Mouse (Mus musculus) limb, embryonic 15.5 days (tissue): ENCODE measurements around the gene Vmac. TPM values are rescaled to one million over a fixed set of nuclear protein-coding genes. Genes with fewer than 3 reads are reported as not detected.

Experiments used
- ATAC-seq: fragments of 200-750 bp; cut with Nextera tagmentation; 2 replicates; pipeline ENCODE4 v1.8.0; 2017; ENCODE audit warnings: low read depth, moderate TSS enrichment; ENCODE audit not compliant: insufficient number of reproducible peaks, low FRiP score, low TSS enrichment
- H3K27ac ChIP-seq: fragments of 300-500 bp; sonication (generic); 2 replicates; pipeline ENCODE4 v1.5.1; 2015; ENCODE audit warnings: moderate library complexity, mild to moderate bottlenecking, inconsistent platforms
- H3K27me3 ChIP-seq: fragments of 300-500 bp; sonication (generic); 2 replicates; pipeline ENCODE4 v1.6.1; 2015; ENCODE audit warnings: inconsistent platforms
- H3K36me3 ChIP-seq: fragments of 300-500 bp; sonication (generic); 2 replicates; pipeline ENCODE4 v1.6.1; 2015; ENCODE audit warnings: inconsistent platforms
- H3K4me1 ChIP-seq: fragments of 300-500 bp; sonication (generic); 2 replicates; pipeline ENCODE4 v1.6.1; 2015; ENCODE audit warnings: inconsistent platforms
- H3K4me2 ChIP-seq: fragments of 300-500 bp; sonication (generic); 2 replicates; pipeline ENCODE4 v1.6.1; 2015; ENCODE audit warnings: mild to moderate bottlenecking, inconsistent platforms
- H3K4me3 ChIP-seq: fragments of 300-500 bp; sonication (generic); 2 replicates; pipeline ENCODE4 v1.5.1; 2015; ENCODE audit warnings: mild to moderate bottlenecking, inconsistent platforms
- H3K9ac ChIP-seq: fragments of 300-500 bp; sonication (generic); 2 replicates; pipeline ENCODE4 v1.6.1; 2015; ENCODE audit warnings: inconsistent platforms
- H3K9me3 ChIP-seq: fragments of 300-500 bp; sonication (generic); 2 replicates; pipeline ENCODE4 v1.6.1; 2016; ENCODE audit warnings: inconsistent platforms
- WGBS: fragments of 180-500 bp; shearing (Covaris S2); methylation state at CpG from one replicate; pipeline ENCODE4 v1.1.7; 2015; 5-methylcytosine and 5-hydroxymethylcytosine counted together
- polyA plus RNA-seq: library from polyadenylated mRNA; unstranded; fragments of >200 nt; fragmentation: Nextera tagmentation; extraction: Ambion mirVana; gene quantifications from 2 replicates; pipeline ENCODE4 v1.2.1, GENCODE M21; 2015

The Vmac gene
- polyA plus RNA-seq, 1 experiment from 2014 or later: 18.1 TPM

GRCm38 (mm10) chr17:56673647-56674416 is 44.0 kb downstream of the Vmac start:
- Histone ChIP-seq H3K36me3 (peaks cover 23% of the 10 kb centered on the region), H3K9me3 (no peaks in the 10 kb centered on the region), H3K4me3 (peak overlapping the region; percentile 93), H3K4me2 (peak overlapping the region; percentile 59), H3K27me3 (no peaks in the 10 kb centered on the region), H3K4me1 (peaks cover 31% of the 10 kb centered on the region), H3K9ac (peak overlapping the region; percentile 93), H3K27ac (peak overlapping the region; percentile 89)
- 1% methylated on average over 35 of the region's 37 CpGs for WGBS
- peak; percentile 1; the same call in 1 of the 2 replicates for ATAC-seq

- peaks cover 2% of the 10 kb centered on the region; the same call in 1 of the 2 replicates for H3K27me3 ChIP-seq
Measured at GRCm38 (mm10) chr17:56672941-56673646, 44.7 kb downstream of the Vmac start, which contains the start of gene Ranbp3. Gene Ranbp3 (plus strand): TSS chr17:56673294.

GRCm38 (mm10) chr17:56669766-56670165 is 48.1 kb downstream of the Vmac start:
- H3K9ac ChIP-seq: no peak overlapping the region
- no peak overlapping the region for H3K4me2 ChIP-seq
- no peak overlapping the region for H3K4me3 ChIP-seq
- no peaks in the 10 kb centered on the region for H3K9me3 ChIP-seq
- peaks cover 9% of the 10 kb centered on the region; the same call in 1 of the 2 replicates for H3K27me3 ChIP-seq
- H3K4me1 ChIP-seq: peaks cover 16% of the 10 kb centered on the region
- no peak for ATAC-seq
- H3K36me3 ChIP-seq: no peaks in the 10 kb centered on the region
- no peak overlapping the region for H3K27ac ChIP-seq
- WGBS: 86% methylated on average over 8 of the region's 8 CpGs

More at GRCm38 (mm10) chr17:56672941-56673646, 44.7 kb downstream of the Vmac start, which contains the start of gene Ranbp3:
- H3K4me3 ChIP-seq: peak within 1 kb of the TSS; percentile 93
- H3K9ac ChIP-seq: peak within 1 kb of the TSS; percentile 93
- H3K36me3 ChIP-seq: peaks cover 22% of the 10 kb centered on the region
- under 1% methylated on average over 65 of the region's 66 CpGs for WGBS
- peak within 1 kb of the TSS; percentile 89 for H3K27ac ChIP-seq
- H3K9me3 ChIP-seq: no peaks in the 10 kb centered on the region
- peak within 1 kb of the TSS; percentile 76 for H3K4me2 ChIP-seq
- ATAC-seq: peak; percentile 94
- H3K4me1 ChIP-seq: peaks cover 36% of the 10 kb centered on the region

GRCm38 (mm10) chr17:56668384-56669144 is 49.3 kb downstream of the Vmac start:
- peaks cover 9% of the 10 kb centered on the region; the same call in 1 of the 2 replicates for H3K27me3 ChIP-seq
- no peaks in the 10 kb centered on the region for H3K9me3 ChIP-seq
- no peak for ATAC-seq
- 3% methylated on average over 31 of the region's 31 CpGs for WGBS
- H3K4me3 ChIP-seq: peak overlapping the region; percentile 42
- peak overlapping the region; percentile 89 for H3K4me2 ChIP-seq
- peak overlapping the region; percentile 36; the same call in 1 of the 2 replicates for H3K9ac ChIP-seq
- no peak overlapping the region for H3K27ac ChIP-seq
- no peaks in the 10 kb centered on the region for H3K36me3 ChIP-seq
- peaks cover 18% of the 10 kb centered on the region for H3K4me1 ChIP-seq

GRCm38 (mm10) chr17:56667591-56667990 is 50.2 kb downstream of the Vmac start:
- H3K27me3 ChIP-seq: peaks cover 9% of the 10 kb centered on the region; the same call in 1 of the 2 replicates
- no peak overlapping the region for H3K4me3 ChIP-seq
- no peak overlapping the region for H3K27ac ChIP-seq
- WGBS: 67% methylated on average over 3 of the region's 3 CpGs
- no peak for ATAC-seq
- H3K36me3 ChIP-seq: no peaks in the 10 kb centered on the region
- no peak overlapping the region for H3K4me2 ChIP-seq
- peaks cover 16% of the 10 kb centered on the region for H3K4me1 ChIP-seq
- H3K9me3 ChIP-seq: no peaks in the 10 kb centered on the region
- H3K9ac ChIP-seq: no peak overlapping the region

- Histone ChIP-seq H3K4me3 (no peak overlapping the region), H3K9ac (no peak overlapping the region), H3K36me3 (no peaks in the 10 kb centered on the region), H3K27ac (no peak overlapping the region), H3K4me2 (no peak overlapping the region), H3K4me1 (peaks cover 13% of the 10 kb centered on the region), H3K27me3 (peaks cover 9% of the 10 kb centered on the region; the same call in 1 of the 2 replicates), H3K9me3 (no peaks in the 10 kb centered on the region)
- 84% methylated on average over 4 of the region's 4 CpGs for WGBS
- no peak for ATAC-seq
Measured at GRCm38 (mm10) chr17:56666384-56666783, 51.4 kb downstream of the Vmac start.

GRCm38 (mm10) chr17:56664333-56664732 is 53.5 kb downstream of the Vmac start:
- H3K4me3 ChIP-seq: no peak overlapping the region; the same call in 1 of the 2 replicates
- H3K27ac ChIP-seq: no peak overlapping the region

More at GRCm38 (mm10) chr17:56664333-56664732, 53.5 kb downstream of the Vmac start:
- Histone ChIP-seq H3K9me3 (no peaks in the 10 kb centered on the region), H3K36me3 (no peaks in the 10 kb centered on the region), H3K4me1 (peaks cover 13% of the 10 kb centered on the region), H3K9ac (no peak overlapping the region), H3K4me2 (0 out of 2 replicates have a peak overlapping the region, but pooled peaks have one; percentile 8), H3K27me3 (peaks cover 9% of the 10 kb centered on the region; the same call in 1 of the 2 replicates)
- no peak for ATAC-seq
- 6% methylated on average over 10 of the region's 10 CpGs for WGBS

Other genes with a start within 250 kb of the Vmac start
- 85.4 and 96.3 TPM in 2 replicates for gene Ptprs, start 241.5 kb downstream of the Vmac start, polyA plus RNA-seq
- gene Znrf4, start 205.6 kb downstream of the Vmac start, polyA plus RNA-seq: not detected in 2 replicates
- gene Gm20219, start 163.6 kb downstream of the Vmac start, polyA plus RNA-seq: 16.2 and 16.6 TPM in 2 replicates
- 74.5 and 75.6 TPM in 2 replicates for gene Safb2, start 133.4 kb downstream of the Vmac start, polyA plus RNA-seq
- 80.6 and 94.2 TPM in 2 replicates for gene Safb, start 133.2 kb downstream of the Vmac start, polyA plus RNA-seq
- gene 2410015M20Rik, start 108.3 kb downstream of the Vmac start, polyA plus RNA-seq: 257 and 269 TPM in 2 replicates
- gene Rpl36, start 104.6 kb downstream of the Vmac start, polyA plus RNA-seq: 1,472 and 1,900 TPM in 2 replicates
- 46.5 and 49.1 TPM in 2 replicates for gene Lonp1, start 91.1 kb downstream of the Vmac start, polyA plus RNA-seq
- 0.17 and 0.57 TPM in 2 replicates for gene Catsperd, start 89.9 kb downstream of the Vmac start, polyA plus RNA-seq
- gene Ranbp3, start 44.7 kb downstream of the Vmac start, polyA plus RNA-seq: 86.0 and 90.5 TPM in 2 replicates
- 370 and 405 TPM in 2 replicates for gene Ndufa11, start 255 bp downstream of the Vmac start, polyA plus RNA-seq
- 15.2 and 20.5 TPM in 2 replicates for gene Nrtn, start 39.5 kb upstream of the Vmac start, polyA plus RNA-seq
- 43.9 and 45.5 TPM in 2 replicates for gene Dus3l, start 46.7 kb upstream of the Vmac start, polyA plus RNA-seq
- 0.72 and 1.00 TPM in 2 replicates for gene Prr22, start 52.2 kb upstream of the Vmac start, polyA plus RNA-seq
- gene Rfx2, start 113.0 kb upstream of the Vmac start, polyA plus RNA-seq: 6.0 and 6.1 TPM in 2 replicates
- gene Acsbg2, start 156.4 kb upstream of the Vmac start, polyA plus RNA-seq: 0.06 TPM in 1 of 2 replicates, not detected in the other
- 0.16 and 0.24 TPM in 2 replicates for gene 1700061G19Rik, start 157.5 kb upstream of the Vmac start, polyA plus RNA-seq
- gene Mllt1, start 217.4 kb upstream of the Vmac start, polyA plus RNA-seq: 43.6 and 50.5 TPM in 2 replicates